Mouse (Mus musculus): ENCODE measurements around the gene Bex3. TPM values are rescaled to one million over a fixed set of nuclear protein-coding genes. Genes with fewer than 3 reads are reported as not detected.
"Not testable (repeated sequence)": the region's sequence is repeated elsewhere in the genome, so short reads cannot be mapped to it uniquely, and the experiment has no call there.

The Bex3 gene
- total RNA-seq (2021): 100 to 1,000 TPM; 317 to 336 TPM

GRCm38 (mm10) chrX:136269743-136270392, at the start of gene Bex3:
TSS of gene Bex3 (plus strand) at chrX:136270253.
- peak in 1 of 2 experiments; percentile 26 for DNase-seq (ENCODE audit: extremely low spot score in 1 of 2, low spot score in 1 of 2)

- DNase-seq (ENCODE audit: extremely low spot score in 1 of 2, low spot score in 1 of 2): no peak
Observed at GRCm38 (mm10) chrX:136223714-136224113, 46.3 kb upstream of the Bex3 start.

GRCm38 (mm10) chrX:136227768-136228167, 42.3 kb upstream of the Bex3 start:
- no peak for DNase-seq (ENCODE audit: extremely low spot score in 1 of 2, low spot score in 1 of 2)

GRCm38 (mm10) chrX:136238118-136238517, 31.9 kb upstream of the Bex3 start:
- DNase-seq (ENCODE audit: extremely low spot score in 1 of 2, low spot score in 1 of 2): peak in 1 of 2 experiments; percentile 68

GRCm38 (mm10) chrX:136243181-136243580, 26.9 kb upstream of the Bex3 start:
- DNase-seq (ENCODE audit: extremely low spot score in 1 of 2, low spot score in 1 of 2): no peak

GRCm38 (mm10) chrX:136244574-136245229, 25.4 kb upstream of the Bex3 start, which contains the start of gene Tceal9:
TSS of gene Tceal9 (plus strand) at chrX:136245079.
- DNase-seq (ENCODE audit: extremely low spot score in 1 of 2, low spot score in 1 of 2): peak; percentile 31 to 47

GRCm38 (mm10) chrX:136245521-136246071, 24.5 kb upstream of the Bex3 start:
- DNase-seq (ENCODE audit: extremely low spot score in 1 of 2, low spot score in 1 of 2): peak in 1 of 2 experiments; percentile 7

GRCm38 (mm10) chrX:136248811-136249210, 21.2 kb upstream of the Bex3 start:
- DNase-seq (ENCODE audit: extremely low spot score in 1 of 2, low spot score in 1 of 2): no peak

GRCm38 (mm10) chrX:136249671-136250070, 20.4 kb upstream of the Bex3 start:
- DNase-seq (ENCODE audit: extremely low spot score in 1 of 2, low spot score in 1 of 2): no peak

GRCm38 (mm10) chrX:136252023-136252729, 17.9 kb upstream of the Bex3 start:
- DNase-seq (ENCODE audit: extremely low spot score in 1 of 2, low spot score in 1 of 2): no peak

GRCm38 (mm10) chrX:136267720-136268119, 2.3 kb upstream of the Bex3 start:
- DNase-seq (ENCODE audit: extremely low spot score in 1 of 2, low spot score in 1 of 2): no peak

- no peak for DNase-seq (ENCODE audit: extremely low spot score in 1 of 2, low spot score in 1 of 2)
Observed at GRCm38 (mm10) chrX:136268173-136268572, 1.9 kb upstream of the Bex3 start.

GRCm38 (mm10) chrX:136270393-136271111, 499 bp downstream of the Bex3 start:
- DNase-seq (ENCODE audit: extremely low spot score in 1 of 2, low spot score in 1 of 2): not testable (repeated sequence)

- no peak for DNase-seq (ENCODE audit: extremely low spot score in 1 of 2, low spot score in 1 of 2)
Observed at GRCm38 (mm10) chrX:136274542-136274941, 4.5 kb downstream of the Bex3 start.

- DNase-seq (ENCODE audit: extremely low spot score in 1 of 2, low spot score in 1 of 2): no peak
Observed at GRCm38 (mm10) chrX:136275386-136275785, 5.3 kb downstream of the Bex3 start.

GRCm38 (mm10) chrX:136277577-136277976, 7.5 kb downstream of the Bex3 start:
- no peak for DNase-seq (ENCODE audit: extremely low spot score in 1 of 2, low spot score in 1 of 2)

GRCm38 (mm10) chrX:136278401-136278800, 8.3 kb downstream of the Bex3 start:
- DNase-seq (ENCODE audit: extremely low spot score in 1 of 2, low spot score in 1 of 2): no peak

- no peak for DNase-seq (ENCODE audit: extremely low spot score in 1 of 2, low spot score in 1 of 2)
Observed at GRCm38 (mm10) chrX:136279410-136279809, 9.4 kb downstream of the Bex3 start.

GRCm38 (mm10) chrX:136290817-136291281, 20.8 kb downstream of the Bex3 start:
- DNase-seq (ENCODE audit: extremely low spot score in 1 of 2, low spot score in 1 of 2): no peak

- DNase-seq (ENCODE audit: extremely low spot score in 1 of 2, low spot score in 1 of 2): peak in 1 of 2 experiments; percentile 65
Observed at GRCm38 (mm10) chrX:136304295-136304694, 34.2 kb downstream of the Bex3 start.

All from layer of hippocampus, postnatal 25 days (tissue).